Mouse (Mus musculus) G1E (cell line): ENCODE measurements around the gene Hprt. TPM values are rescaled to one million over a fixed set of nuclear protein-coding genes. Genes with fewer than 3 reads are reported as not detected.

Experiments used
- ATAC-seq: 2 replicates; pipeline ENCODE4 v1.8.0; 2016; ENCODE audit warnings: mild to moderate bottlenecking; ENCODE audit not compliant: insufficient number of reproducible peaks, poor library complexity, low FRiP score, severe bottlenecking; ENCODE audit errors: extremely low read depth
- DNase-seq: peaks from one replicate; pipeline ENCODE4 v3.0.0; 2012; ENCODE audit warnings: low spot score
- H3K27me3 ChIP-seq: 2 replicates; pipeline ENCODE4 v1.6.1; 2012; ENCODE audit warnings: mild to moderate bottlenecking, low read length, inconsistent platforms; ENCODE audit not compliant: insufficient read depth
- H3K36me3 ChIP-seq: replicated peaks from 2 replicates; pipeline ENCODE3; 2012; ENCODE audit warnings: mild to moderate bottlenecking, inconsistent platforms
- H3K4me1 ChIP-seq: 2 replicates; pipeline ENCODE4 v1.6.1; 2012; ENCODE audit warnings: low read depth, low read length, inconsistent platforms, mixed read lengths; ENCODE audit not compliant: insufficient read depth
- H3K4me3 ChIP-seq: 2 replicates; pipeline ENCODE4 v1.5.1; 2012; ENCODE audit warnings: low read depth, mild to moderate bottlenecking, inconsistent platforms, low read length, moderate library complexity, mixed read lengths
- H3K9me3 ChIP-seq: replicated peaks from 2 replicates; pipeline ENCODE4 v1.6.1; 2012; ENCODE audit warnings: inconsistent platforms
- CTCF ChIP-seq: IDR thresholded peaks from 2 replicates; pipeline ENCODE4 v1.5.1; 2012; ENCODE audit warnings: low read depth, low read length, inconsistent platforms, mixed read lengths
- GATA1 ChIP-seq: IDR thresholded peaks from 2 replicates; pipeline ENCODE4 v1.6.1; 2012; ENCODE audit warnings: borderline replicate concordance, low read length, inconsistent platforms, mixed read lengths
- GATA2 ChIP-seq: IDR thresholded peaks from 2 replicates; pipeline ENCODE4 v1.6.1; 2012; ENCODE audit warnings: low read depth, low read length, inconsistent platforms, borderline replicate concordance
- POLR2AphosphoS5 ChIP-seq: IDR thresholded peaks from 2 replicates; pipeline ENCODE4 v1.6.1; 2012; ENCODE audit warnings: low read depth, low read length, inconsistent platforms; ENCODE audit not compliant: insufficient replicate concordance
- TAL1 ChIP-seq: conservative IDR thresholded peaks from 2 replicates; pipeline ENCODE4 v1.6.1; 2012; ENCODE audit warnings: low read depth, low read length, inconsistent platforms, mixed read lengths
- polyA plus RNA-seq: library from polyadenylated mRNA; stranded (reverse); fragments of >175 nt; gene quantifications from 2 replicates; pipeline ENCODE4 v1.2.3, GENCODE M21; 2012
- total RNA-seq, 2 experiments: library from RNA; stranded (forward) in 1 of 2; stranded (reverse) in 1 of 2; fragments of 200-1000 nt in 1 of 2; fragments of >200 nt in 1 of 2; fragmentation: Nextera tagmentation in 1 of 2; gene quantifications; 2 replicates each; pipeline ENCODE4 v1.2.3; 2014 to 2017

Hprt gene
- total and polyA plus RNA-seq, 3 experiments = 13.1 to 435 (median 184) TPM

DNA sequence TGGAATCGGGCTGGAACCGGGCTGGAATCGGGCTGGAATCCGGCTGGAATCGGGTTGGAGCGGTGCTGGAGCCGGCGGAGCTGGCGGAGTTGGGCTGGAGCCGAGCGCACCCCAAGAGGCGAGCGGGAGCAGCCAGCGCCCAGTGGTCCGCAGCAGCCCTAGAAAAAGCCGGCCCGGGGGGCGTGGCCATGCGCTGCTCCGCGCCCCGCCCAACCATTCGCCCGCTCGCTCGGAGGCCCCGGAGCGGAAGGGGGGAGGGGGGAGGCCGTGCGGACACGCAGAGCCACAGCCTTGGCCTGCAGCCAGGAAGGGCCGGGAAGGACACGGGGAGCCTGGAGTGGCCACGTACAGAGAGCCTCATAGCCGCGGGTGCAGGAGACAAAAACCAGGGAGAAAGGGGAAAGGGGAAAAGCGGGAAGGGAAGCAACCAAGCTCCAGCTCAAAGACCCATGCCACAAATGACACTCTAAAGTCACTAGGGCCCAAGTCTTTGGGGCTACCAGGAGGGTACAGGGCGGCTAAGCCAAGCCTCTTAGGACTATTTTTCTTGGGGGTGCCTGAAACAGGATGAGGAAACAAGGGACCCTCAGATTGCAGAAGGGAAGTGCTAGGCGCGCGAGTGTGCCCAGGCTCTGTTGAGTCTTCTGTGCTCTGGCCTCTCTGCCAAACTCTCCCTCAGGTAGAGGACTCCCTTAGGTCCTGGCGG is 69.3 kb downstream of the Hprt start:
- DNase-seq (peak; percentile 58), ATAC-seq (no peak; the same call in 1 of the 2 replicates)
- Histone ChIP-seq H3K9me3 (no peaks in the 10 kb centered on the region), H3K4me3 (peak overlapping the region; percentile 76), H3K4me1 (peaks cover 40% of the 10 kb centered on the region), H3K36me3 (peaks cover 12% of the 10 kb centered on the region), H3K27me3 (no peaks in the 10 kb centered on the region)
- TF ChIP-seq GATA2 = no peak
- TF ChIP-seq GATA1 = no peak
- no peak for TF ChIP-seq CTCF
- TF ChIP-seq TAL1 = no peak
- TF ChIP-seq POLR2AphosphoS5 = no peak

DNA sequence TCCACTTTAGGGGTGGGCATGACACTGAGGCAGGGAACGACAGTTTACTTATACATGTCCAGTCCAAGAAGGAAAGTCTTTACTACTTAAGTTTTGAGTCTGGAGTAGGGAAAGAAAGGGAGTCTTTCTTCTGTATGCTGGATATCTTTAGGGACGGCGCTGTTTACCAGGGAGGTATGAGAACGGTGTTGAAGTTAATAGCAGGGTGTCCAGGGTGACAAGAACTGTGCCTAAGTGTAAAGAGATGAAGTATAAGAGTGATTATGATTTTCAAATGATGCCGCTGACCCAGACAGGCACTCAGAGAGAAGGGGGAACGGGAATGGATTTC is 69.8 kb downstream of the Hprt start:
- TF ChIP-seq GATA1 (no peak), CTCF (no peak), POLR2AphosphoS5 (no peak), GATA2 (no peak), TAL1 (no peak)
- no peak for DNase-seq
- peaks cover 35% of the 10 kb centered on the region for H3K4me1 ChIP-seq
- H3K9me3 ChIP-seq = no peaks in the 10 kb centered on the region
- no peak for ATAC-seq
- no peaks in the 10 kb centered on the region for H3K27me3 ChIP-seq
- H3K36me3 ChIP-seq = peaks cover 12% of the 10 kb centered on the region
- peak overlapping the region; percentile 76; the same call in 1 of the 2 replicates for H3K4me3 ChIP-seq

DNA sequence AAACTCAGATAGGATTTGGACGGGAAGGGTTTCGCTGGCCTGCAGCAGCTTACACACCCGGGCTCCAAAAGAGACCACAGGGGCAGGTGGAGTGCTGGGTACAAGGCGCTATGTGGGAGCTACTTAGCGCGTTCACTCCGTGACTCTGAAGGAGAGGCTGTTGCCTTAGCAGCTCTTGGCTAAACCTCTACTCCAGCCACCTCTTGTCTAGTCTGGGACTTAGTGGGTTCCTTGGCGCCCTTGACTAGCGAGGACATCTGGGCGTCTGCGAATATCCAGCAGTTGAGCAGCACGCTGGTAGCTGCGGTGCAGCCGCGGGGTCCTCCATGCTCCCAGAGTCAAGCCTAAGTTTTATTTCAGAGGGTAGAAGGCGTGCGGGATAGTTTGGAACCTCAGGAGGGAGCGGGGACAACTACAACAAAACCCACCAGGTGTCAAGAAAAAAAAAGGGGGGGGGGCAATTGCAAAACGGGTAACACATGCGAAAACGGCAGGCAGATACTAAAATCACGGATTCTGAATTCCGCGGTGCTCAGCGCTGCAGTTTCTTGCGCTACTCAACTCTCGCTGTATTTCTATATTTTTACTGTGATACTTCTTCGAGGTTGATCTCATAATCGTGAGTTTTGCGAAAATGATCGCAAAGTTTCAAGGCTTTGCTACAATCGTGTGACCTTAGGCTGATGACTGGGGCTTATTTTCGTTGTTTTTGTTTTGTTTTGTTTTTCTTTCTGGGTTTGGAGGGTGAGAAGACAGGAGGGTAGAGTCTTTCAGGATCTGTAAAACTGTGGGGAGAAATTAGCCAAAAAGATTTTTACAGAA is 70.7 kb downstream of the Hprt start:
- Histone ChIP-seq H3K4me3 (peak overlapping the region; percentile 64; the same call in 1 of the 2 replicates), H3K4me1 (peaks cover 29% of the 10 kb centered on the region), H3K9me3 (no peaks in the 10 kb centered on the region), H3K27me3 (no peaks in the 10 kb centered on the region), H3K36me3 (peaks cover 7% of the 10 kb centered on the region)
- DNase-seq = no peak
- no peak for TF ChIP-seq CTCF
- TF ChIP-seq TAL1 = no peak
- no peak for TF ChIP-seq GATA2
- TF ChIP-seq POLR2AphosphoS5 = no peak
- no peak for TF ChIP-seq GATA1
- no peak for ATAC-seq

DNA sequence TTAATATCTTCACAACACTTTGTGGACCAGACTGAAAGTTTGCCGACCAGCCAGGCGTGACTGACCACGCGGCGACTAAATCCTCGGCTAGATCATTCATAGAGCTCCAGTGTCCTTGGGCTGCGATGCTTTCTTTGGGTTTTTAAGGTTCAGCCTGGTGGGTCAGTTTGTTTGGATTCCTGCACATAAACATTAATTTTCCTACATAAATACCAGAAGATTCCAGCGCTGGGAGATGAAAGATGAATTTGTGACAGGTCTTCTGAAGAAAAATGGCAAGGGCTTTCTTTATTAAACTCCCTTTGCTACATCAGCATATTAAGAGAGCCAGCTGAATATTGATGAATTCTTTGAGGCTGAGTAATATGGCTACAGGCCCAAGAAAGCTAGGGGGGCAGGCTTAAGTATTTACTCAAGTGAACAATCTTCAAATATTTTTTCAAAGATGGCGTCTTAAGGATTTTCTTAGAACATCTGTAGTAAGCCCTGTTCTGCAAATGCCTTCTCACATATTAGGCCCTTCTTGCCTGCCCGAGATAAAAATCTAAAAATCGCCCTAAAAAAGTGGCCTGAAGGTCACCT is 71.6 kb downstream of the Hprt start:
- no peak for ATAC-seq
- Histone ChIP-seq H3K36me3 (no peaks in the 10 kb centered on the region), H3K4me3 (no peak overlapping the region), H3K4me1 (peaks cover 21% of the 10 kb centered on the region), H3K27me3 (no peaks in the 10 kb centered on the region), H3K9me3 (no peaks in the 10 kb centered on the region)
- no peak for DNase-seq
- TF ChIP-seq GATA1 (no peak), TAL1 (no peak), POLR2AphosphoS5 (no peak), CTCF (no peak), GATA2 (no peak)

DNA sequence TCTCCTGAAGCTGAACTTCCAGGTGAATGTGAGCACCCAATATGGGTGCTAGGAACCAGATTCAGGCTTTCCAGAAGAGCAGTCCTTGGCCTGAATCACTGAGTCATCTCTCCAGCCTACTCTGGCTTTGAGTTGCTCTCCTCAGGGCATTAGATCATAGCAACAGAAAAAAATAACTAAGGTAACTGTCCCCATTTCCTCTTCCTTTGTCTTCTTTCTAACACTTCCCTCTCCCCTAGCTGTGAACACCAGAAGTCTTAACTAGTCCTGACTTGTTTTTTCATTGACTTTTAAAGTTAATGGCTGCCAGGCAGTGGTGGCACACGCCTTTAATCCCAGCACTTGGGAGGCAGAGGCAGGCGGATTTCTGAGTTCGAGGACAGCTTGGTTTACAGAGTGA is 76.5 kb downstream of the Hprt start:
- TF ChIP-seq CTCF = no peak
- TF ChIP-seq POLR2AphosphoS5 = no peak
- no peak for TF ChIP-seq GATA1
- no peak overlapping the region for H3K4me3 ChIP-seq
- H3K9me3 ChIP-seq = no peaks in the 10 kb centered on the region
- ATAC-seq = no peak
- no peaks in the 10 kb centered on the region for H3K36me3 ChIP-seq
- peaks cover 4% of the 10 kb centered on the region; the same call in 1 of the 2 replicates for H3K4me1 ChIP-seq
- no peak for DNase-seq
- no peaks in the 10 kb centered on the region for H3K27me3 ChIP-seq

Other genes with a start within 250 kb of the Hprt start
- not detected in 2 replicates for gene Ccdc160, start 196.9 kb upstream of the Hprt start, total RNA-seq (2014; fragmentation: Nextera tagmentation)
- gene Ccdc160, start 196.9 kb upstream of the Hprt start, total RNA-seq (2017) = 0.22 TPM in 1 of 2 replicates, not detected in the other
- not detected in 2 replicates for gene Ccdc160, start 196.9 kb upstream of the Hprt start, polyA plus RNA-seq
- 53.1 and 64.0 TPM in 2 replicates for gene Phf6, start 75.9 kb upstream of the Hprt start, total RNA-seq (2014; fragmentation: Nextera tagmentation)
- gene Phf6, start 75.9 kb upstream of the Hprt start, total RNA-seq (2017) = 39.1 and 45.9 TPM in 2 replicates
- 5.2 and 6.6 TPM in 2 replicates for gene Phf6, start 75.9 kb upstream of the Hprt start, polyA plus RNA-seq